Comparison of ENCODE assay signal across 17 mouse cellular contexts in the genomic region with DNA sequence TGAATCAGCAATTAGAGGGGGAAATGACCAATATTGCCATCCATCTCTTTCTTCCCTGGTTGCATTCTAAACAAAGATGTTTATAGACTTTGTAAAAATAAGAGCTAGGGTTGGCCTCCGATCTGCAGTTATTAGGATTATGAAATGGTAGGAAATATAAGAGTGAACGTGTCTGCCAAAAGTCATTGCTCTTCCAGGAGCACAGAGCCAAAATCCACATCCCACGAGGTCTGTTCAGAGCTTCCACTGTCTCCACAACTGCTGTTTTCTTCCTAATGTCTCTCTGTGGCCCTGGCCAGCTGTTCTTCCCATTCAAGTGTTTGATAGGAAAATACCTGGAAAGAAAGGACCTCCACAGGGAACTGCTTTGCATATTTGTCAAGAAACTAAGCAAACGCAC.
A peak's percentile ranks its signal among the peaks of the same experiment; 100 is the strongest.
DNase-seq lines count a peak whose midpoint lies in the region; ATAC-seq and TF ChIP-seq lines count a peak whose summit lies in the region.
"Had no signal": no experiment of that assay in that cellular context is flagged by ENCODE, and none has a peak within 500 bp of the region (broad histone marks: within the 10 kb centered on the region; RNA-seq: fewer than 3 reads in every experiment).

No protein-coding gene starts in this region.

- H3K4me1 ChIP-seq in kidney, postnatal 0 days (replicated peaks; ENCODE audit: insufficient read depth, low read length): no peaks in the 10 kb centered on the region
- H3K4me1 ChIP-seq in kidney, embryonic 14.5 days (ENCODE audit: control insufficient read depth, insufficient read depth, low read length): no peaks in the 10 kb centered on the region
- H3K4me1 ChIP-seq in limb, embryonic 14.5 days (ENCODE audit: control insufficient read depth, insufficient read depth, low read length): 0 out of 2 replicates have a peak, but pooled peaks cover 5% of the 10 kb centered on the region
- no peaks in the 10 kb centered on the region for H3K4me1 ChIP-seq in limb, embryonic 10.5 days
- H3K4me1 ChIP-seq: forebrain, embryonic 15.5 days; heart, embryonic 15.5 days; hindbrain, embryonic 10.5 days had no signal

- ATAC-seq in kidney, postnatal 0 days (replicated peaks; ENCODE audit: low FRiP score, low read depth): no peak
- ATAC-seq in kidney, embryonic 14.5 days (ENCODE audit: low FRiP score, low TSS enrichment): no peak
- ATAC-seq in limb, embryonic 14.5 days (ENCODE audit: low FRiP score, low read depth): no peak
- ATAC-seq: forebrain, embryonic 15.5 days had no signal

- H3K9ac ChIP-seq in kidney, postnatal 0 days (ENCODE audit: low read depth, low read length): no peak overlapping the region
- H3K9ac ChIP-seq in kidney, embryonic 14.5 days (ENCODE audit: low read depth, low read length): no peak overlapping the region
- H3K9ac ChIP-seq in limb, embryonic 14.5 days (ENCODE audit: low read depth, low read length, severe bottlenecking): no peak overlapping the region
- H3K9ac ChIP-seq: forebrain, embryonic 15.5 days; heart, embryonic 15.5 days; hindbrain, embryonic 14.5 days had no signal

- H3K9me3 ChIP-seq in kidney, postnatal 0 days (replicated peaks; ENCODE audit: low read length): no peaks in the 10 kb centered on the region
- H3K9me3 ChIP-seq in kidney, embryonic 14.5 days (ENCODE audit: control insufficient read depth, low read length): no peaks in the 10 kb centered on the region
- no peaks in the 10 kb centered on the region for H3K9me3 ChIP-seq in limb, embryonic 14.5 days (ENCODE audit: control insufficient read depth, low read length)
- no peaks in the 10 kb centered on the region for H3K9me3 ChIP-seq in limb, embryonic 10.5 days (replicated peaks)
- H3K9me3 ChIP-seq: forebrain, embryonic 15.5 days; heart, embryonic 15.5 days; hindbrain, embryonic 10.5 days had no signal

- H3K27me3 ChIP-seq in kidney, postnatal 0 days (ENCODE audit: insufficient read depth, low read length): no peaks in the 10 kb centered on the region
- H3K27me3 ChIP-seq in kidney, embryonic 14.5 days (ENCODE audit: control insufficient read depth, insufficient read depth, low read length): no peaks in the 10 kb centered on the region
- H3K27me3 ChIP-seq in limb, embryonic 14.5 days (ENCODE audit: control insufficient read depth, insufficient read depth, low read length): no peaks in the 10 kb centered on the region
- H3K27me3 ChIP-seq in limb, embryonic 10.5 days (ENCODE audit: low read depth, poor library complexity, severe bottlenecking): no peaks in the 10 kb centered on the region
- H3K27me3 ChIP-seq: forebrain, embryonic 15.5 days; heart, embryonic 15.5 days had no signal

- no peak for TF ChIP-seq CTCF in kidney, postnatal 0 days (IDR thresholded peaks at IDR 0.05; ENCODE audit: low read depth)

- H3K4me2 ChIP-seq in kidney, postnatal 0 days (ENCODE audit: low read length): no peak overlapping the region
- H3K4me2 ChIP-seq in kidney, embryonic 14.5 days (replicated peaks; ENCODE audit: low read depth, low read length): no peak overlapping the region
- no peak overlapping the region for H3K4me2 ChIP-seq in limb, embryonic 14.5 days (replicated peaks; ENCODE audit: low read depth, low read length, severe bottlenecking)
- H3K4me2 ChIP-seq: forebrain, embryonic 15.5 days; heart, embryonic 11.5 days; heart, embryonic 15.5 days; hindbrain, embryonic 14.5 days had no signal

- H3K4me3 ChIP-seq in kidney, postnatal 0 days (replicated peaks; ENCODE audit: low read depth, low read length): no peak overlapping the region
- no peak overlapping the region for H3K4me3 ChIP-seq in kidney, embryonic 14.5 days (ENCODE audit: low read length)
- no peak overlapping the region for H3K4me3 ChIP-seq in limb, embryonic 14.5 days (replicated peaks; ENCODE audit: low read length)
- no peak overlapping the region for H3K4me3 ChIP-seq in limb, embryonic 10.5 days
- H3K4me3 ChIP-seq: forebrain, embryonic 15.5 days; heart, adult 2 months; heart, embryonic 15.5 days; hindbrain, embryonic 10.5 days had no signal

- TF ChIP-seq POLR2A in limb, embryonic 14.5 days (IDR thresholded peaks at IDR 0.05; ENCODE audit: borderline replicate concordance, extremely low read depth, insufficient read depth, insufficient read length): no peak

- WGBS in kidney, postnatal 0 days: 57% methylated on average over 4 of the region's 4 CpGs
- 64% methylated on average over 4 of the region's 4 CpGs for WGBS in kidney, embryonic 14.5 days
- WGBS in limb, embryonic 14.5 days: 54% methylated on average over 4 of the region's 4 CpGs
- WGBS in limb, embryonic 10.5 days: 79% methylated on average over 4 of the region's 4 CpGs

- H3K36me3 ChIP-seq in kidney, postnatal 0 days (ENCODE audit: insufficient read depth, low read length): no peaks in the 10 kb centered on the region
- H3K36me3 ChIP-seq in kidney, embryonic 14.5 days (ENCODE audit: control insufficient read depth, insufficient read depth, low read length): no peaks in the 10 kb centered on the region
- no peaks in the 10 kb centered on the region for H3K36me3 ChIP-seq in limb, embryonic 14.5 days (ENCODE audit: control insufficient read depth, insufficient read depth, low read length)
- no peaks in the 10 kb centered on the region for H3K36me3 ChIP-seq in limb, embryonic 10.5 days
- H3K36me3 ChIP-seq: forebrain, embryonic 15.5 days; heart, embryonic 15.5 days; hindbrain, embryonic 10.5 days had no signal

- no peak overlapping the region for H3K27ac ChIP-seq in kidney, postnatal 0 days
- H3K27ac ChIP-seq in kidney, embryonic 14.5 days (ENCODE audit: low read depth, low read length): no peak overlapping the region
- H3K27ac ChIP-seq in limb, embryonic 14.5 days (replicated peaks; ENCODE audit: low read depth, low read length): no peak overlapping the region
- H3K27ac ChIP-seq in limb, embryonic 10.5 days: no peak overlapping the region
- H3K27ac ChIP-seq: forebrain, embryonic 15.5 days; heart, adult 2 months; heart, embryonic 15.5 days; hindbrain, embryonic 10.5 days; hindbrain, embryonic 14.5 days had no signal

- DNase-seq in kidney, postnatal 0 days (ENCODE audit: low spot score): peak; percentile 18
- DNase-seq in limb, embryonic 14.5 days (ENCODE audit: low spot score): peak; percentile 50
- no peak for DNase-seq in limb, embryonic 10.5 days (ENCODE audit: low spot score)
- DNase-seq in R1 (ENCODE audit: low read depth, low spot score) (peak; percentile 39), ZHBTc4 (ENCODE audit: low read depth, low spot score) (peak; percentile 4)
- DNase-seq: adrenal gland, postnatal 25 days; cerebellum, adult 18-20 months; cerebellum, adult 9-11 months; cerebellum, postnatal 36 days; gastrocnemius, postnatal 10 days; heart, adult 2 months had no signal
